Mouse (Mus musculus) activated CD4-positive, CD25-positive, alpha-beta regulatory T cell, adult 9 weeks (primary cell): Measurements from ENCODE around the gene Csf2ra. TPM values are rescaled to one million over a fixed set of nuclear protein-coding genes. Genes with fewer than 3 reads are reported as not detected.

Experiments used
- polyA plus RNA-seq: library from polyadenylated mRNA; unstranded; fragments of 100-300 nt; shearing (Covaris generic); gene quantifications from one replicate; pipeline ENCODE4 v1.2.1, GENCODE M21; 2017

Gene Csf2ra
- 5.1 TPM for polyA plus RNA-seq

GRCm38 (mm10) chr19:61227941-61228701, at the start of gene Csf2ra:
Gene Csf2ra, minus strand, starts transcription at chr19:61228429.

GRCm38 (mm10) chr19:61183590-61183989, 44.6 kb downstream of the Csf2ra start, which contains the start of gene Gm6020:
Gene Gm6020, plus strand, starts transcription at chr19:61183890.

GRCm38 (mm10) chr19:61175756-61176324, 52.4 kb downstream of the Csf2ra start, which contains the start of gene Gm7102:
Gene Gm7102, minus strand, starts transcription at chr19:61176309.

Other genes starting within 250 kb of the Csf2ra start
- gene Zfp950, start 87.6 kb downstream of the Csf2ra start, polyA plus RNA-seq = 63.4 TPM
- 0.17 TPM for gene Gm7102, start 52.1 kb downstream of the Csf2ra start, polyA plus RNA-seq
- gene Gm6020, start 44.5 kb downstream of the Csf2ra start, polyA plus RNA-seq = not detected
- gene Gm21060, start 68.6 kb upstream of the Csf2ra start, polyA plus RNA-seq = not detected